Mouse (Mus musculus) layer of hippocampus, postnatal 36 days (tissue): ENCODE results near the gene Sgpl1. TPM values are rescaled to one million over a fixed set of nuclear protein-coding genes. Genes with fewer than 3 reads are reported as not detected.

Experiments used
- DNase-seq, 2 experiments: peaks; one replicate each; pipeline ENCODE4 v3.0.0; 2022
- total RNA-seq, 2 experiments: library from RNA; stranded (reverse); gene quantifications; 2 replicates each; pipeline ENCODE4 v1.2.3; 2021

Gene Sgpl1
- total RNA-seq: 10 to 100 TPM; 23.5 to 23.9 TPM

- peak; percentile 85 to 87 for DNase-seq
Observed at GRCm38 (mm10) chr10:61147157-61148040, at the start of gene Sgpl1. TSS of gene Sgpl1 (minus strand) at chr10:61147703.

GRCm38 (mm10) chr10:61195718-61196291 lies 48.3 kb upstream of the Sgpl1 start:
- DNase-seq: no peak

GRCm38 (mm10) chr10:61195216-61195615 lies 47.7 kb upstream of the Sgpl1 start:
- no peak for DNase-seq

- no peak for DNase-seq
Observed at GRCm38 (mm10) chr10:61194611-61195010, 47.1 kb upstream of the Sgpl1 start.

- no peak for DNase-seq
Observed at GRCm38 (mm10) chr10:61188010-61188409, 40.5 kb upstream of the Sgpl1 start.

- no peak for DNase-seq
Observed at GRCm38 (mm10) chr10:61187001-61187400, 39.5 kb upstream of the Sgpl1 start.

- no peak for DNase-seq
Observed at GRCm38 (mm10) chr10:61179927-61180326, 32.4 kb upstream of the Sgpl1 start.

GRCm38 (mm10) chr10:61178687-61179086 lies 31.2 kb upstream of the Sgpl1 start:
- DNase-seq: no peak

GRCm38 (mm10) chr10:61177751-61178150 lies 30.2 kb upstream of the Sgpl1 start:
- no peak for DNase-seq

- no peak for DNase-seq
Observed at GRCm38 (mm10) chr10:61176221-61176790, 28.8 kb upstream of the Sgpl1 start.

- peak; percentile 39 to 50 for DNase-seq
Observed at GRCm38 (mm10) chr10:61175442-61176204, 28.1 kb upstream of the Sgpl1 start.

GRCm38 (mm10) chr10:61174711-61175441 lies 27.4 kb upstream of the Sgpl1 start:
- no peak for DNase-seq

GRCm38 (mm10) chr10:61172496-61172895 lies 25.0 kb upstream of the Sgpl1 start:
- no peak for DNase-seq

- DNase-seq: no peak
Observed at GRCm38 (mm10) chr10:61171654-61172053, 24.2 kb upstream of the Sgpl1 start, which contains the start of gene Tbata. TSS of gene Tbata (plus strand) at chr10:61171954.

GRCm38 (mm10) chr10:61168393-61168792 lies 20.9 kb upstream of the Sgpl1 start:
- DNase-seq: no peak

- DNase-seq: no peak
Observed at GRCm38 (mm10) chr10:61167333-61168096, 20.0 kb upstream of the Sgpl1 start.

GRCm38 (mm10) chr10:61162366-61162765 lies 14.9 kb upstream of the Sgpl1 start:
- no peak for DNase-seq

GRCm38 (mm10) chr10:61160671-61161070 lies 13.2 kb upstream of the Sgpl1 start:
- no peak for DNase-seq

- DNase-seq: no peak
Observed at GRCm38 (mm10) chr10:61160089-61160488, 12.6 kb upstream of the Sgpl1 start.

GRCm38 (mm10) chr10:61158594-61158993 lies 11.1 kb upstream of the Sgpl1 start:
- no peak for DNase-seq

- no peak for DNase-seq
Observed at GRCm38 (mm10) chr10:61156453-61156852, 8.9 kb upstream of the Sgpl1 start.
